Mouse (Mus musculus) brain, embryonic 14.5 days (tissue): ENCODE measurements at regions not wholly inside any gene's neighbourhood (a gene's known extent, or its start where the extent isn't known, plus 50 kb on each side); places are given as distances from the start of the nearest gene placed in this dataset.

Experiments used
- CTCF ChIP-seq: fragments of 200-500 bp; IDR thresholded peaks from 2 replicates; pipeline ENCODE4 v1.5.1; 2012; ENCODE audit warnings: inconsistent platforms, mild to moderate bottlenecking, moderate library complexity, borderline replicate concordance; ENCODE audit not compliant: insufficient read depth, insufficient read length; ENCODE audit errors: extremely low read depth
- POLR2A ChIP-seq: fragments of 200-500 bp; IDR thresholded peaks from 2 replicates; pipeline ENCODE4 v1.6.1; 2012; ENCODE audit warnings: mild to moderate bottlenecking, inconsistent platforms, borderline replicate concordance; ENCODE audit not compliant: poor library complexity, insufficient read depth, insufficient read length, severe bottlenecking; ENCODE audit errors: extremely low read depth

DNA sequence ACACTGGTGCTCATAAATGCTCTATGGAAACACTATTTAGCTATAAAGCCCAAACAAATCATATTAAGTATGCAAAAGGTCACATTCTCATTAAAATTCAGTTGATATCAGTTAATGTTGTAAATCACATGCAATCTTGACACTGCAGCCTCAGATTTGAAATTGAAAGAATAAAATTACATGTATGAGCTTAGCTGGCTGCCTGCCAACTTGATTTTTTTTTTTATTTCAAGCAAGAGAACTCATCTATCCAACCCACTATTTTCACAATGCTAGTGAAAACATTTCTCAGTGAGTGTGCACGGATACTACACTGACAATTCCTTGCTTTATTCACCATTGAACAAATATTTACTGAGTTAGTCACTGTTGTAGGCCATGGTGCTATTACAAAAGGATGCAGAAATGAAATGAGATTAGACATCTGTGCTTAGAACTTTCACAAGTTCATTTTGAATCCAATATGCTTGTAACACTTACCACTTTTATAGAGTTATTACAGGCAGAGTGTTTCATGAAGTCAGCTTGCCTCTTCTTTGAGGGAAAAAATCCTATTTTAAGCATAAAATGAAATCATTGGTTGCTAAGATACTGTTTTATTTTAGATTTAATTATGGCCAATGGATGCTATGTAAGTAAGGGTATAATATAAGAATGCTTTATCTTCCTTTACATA, 539.4 kb downstream of the Tmtc2 start:
- TF ChIP-seq POLR2A: no peak
- no peak for TF ChIP-seq CTCF
